Mouse (Mus musculus) large intestine, adult 2 months (tissue): ENCODE results near the gene Cpne8. TPM values are rescaled to one million over a fixed set of nuclear protein-coding genes. Genes with fewer than 3 reads are reported as not detected.
"Not testable (repeated sequence)": the region's sequence is repeated elsewhere in the genome, so short reads cannot be mapped to it uniquely, and the experiment has no call there.

ENCODE experiments used
- DNase-seq: peaks from one replicate; pipeline ENCODE4 v3.0.0-alpha.2; 2012; ENCODE audit warnings: low read depth, low spot score
- WGBS: fragments of 180-500 bp; shearing (Covaris S2); methylation state at CpG from one replicate; pipeline ENCODE4 v1.1.7; 2018; 5-methylcytosine and 5-hydroxymethylcytosine counted together
- polyA plus RNA-seq: library from polyadenylated mRNA; depleted of rRNA; stranded (reverse); fragments of >200 nt; gene quantifications from 2 replicates; pipeline ENCODE4 v1.2.3, GENCODE M21; 2012

Gene Cpne8
- polyA plus RNA-seq, 1 experiment, result 7.6 TPM

- WGBS, result 35% methylated on average over 4 of the region's 4 CpGs
- DNase-seq, result no peak
These were observed 59.5 kb downstream of the Cpne8 start for GRCm38 (mm10) chr15:90619736-90620135.

DNA sequence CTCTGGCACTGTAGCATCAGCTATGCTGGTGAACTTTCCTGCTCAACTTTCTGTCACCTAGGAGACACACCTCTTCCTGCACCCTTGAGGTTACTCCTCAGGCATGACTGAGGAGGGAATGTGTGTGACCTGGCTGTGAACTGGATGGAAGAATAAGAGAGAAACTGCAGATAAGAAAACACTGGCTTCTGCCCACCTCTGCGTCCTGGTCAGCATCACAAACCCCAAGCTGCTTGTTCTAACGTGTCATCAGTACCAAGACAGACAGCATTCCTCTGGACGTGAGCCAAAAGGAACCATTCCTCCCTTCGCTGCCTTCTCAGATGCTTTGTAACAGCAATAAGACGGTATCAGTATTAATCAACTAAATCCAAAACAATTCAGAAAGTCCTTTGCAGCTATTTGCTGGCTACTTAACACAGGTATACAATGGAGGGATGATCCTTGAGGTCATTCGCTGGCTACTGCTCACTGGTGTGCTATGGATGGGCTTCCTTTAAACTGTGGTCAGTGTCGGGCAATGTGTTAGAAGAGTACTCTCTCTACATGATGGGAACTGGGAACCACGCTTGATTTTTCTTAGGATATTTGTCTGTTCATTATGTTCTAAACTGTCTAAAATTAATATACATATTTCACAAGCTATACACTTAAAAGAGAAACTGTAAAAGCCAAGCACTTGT, 63.0 kb downstream of the Cpne8 start:
- 53% methylated on average over 8 of the region's 8 CpGs for WGBS
- no peak for DNase-seq

DNA sequence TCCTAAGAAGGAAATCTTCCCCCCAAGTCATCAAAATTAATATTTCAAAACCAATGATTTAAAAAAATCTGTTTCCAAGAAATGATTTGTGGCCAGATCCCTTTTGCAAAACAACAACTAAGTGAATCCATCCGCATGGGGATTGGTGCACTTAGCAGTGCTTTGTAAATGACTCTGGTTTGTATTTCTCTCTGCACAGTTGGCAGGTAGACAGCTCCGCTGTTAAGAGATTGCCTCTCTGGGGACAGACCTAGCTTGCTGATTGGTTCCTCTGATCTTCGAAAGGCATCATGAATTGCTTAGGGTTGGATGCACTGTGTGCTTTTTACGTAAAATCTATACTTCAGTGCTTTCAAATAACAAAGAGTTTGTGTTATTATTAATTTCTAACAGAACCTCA, 68.5 kb downstream of the Cpne8 start:
- WGBS, result 92% methylated on average over 4 of the region's 4 CpGs
- DNase-seq, result not testable (repeated sequence)

GRCm38 (mm10) chr15:90609836-90610415, 69.3 kb downstream of the Cpne8 start:
- 22% methylated on average over 4 of the region's 4 CpGs for WGBS
- DNase-seq, result no peak

DNA sequence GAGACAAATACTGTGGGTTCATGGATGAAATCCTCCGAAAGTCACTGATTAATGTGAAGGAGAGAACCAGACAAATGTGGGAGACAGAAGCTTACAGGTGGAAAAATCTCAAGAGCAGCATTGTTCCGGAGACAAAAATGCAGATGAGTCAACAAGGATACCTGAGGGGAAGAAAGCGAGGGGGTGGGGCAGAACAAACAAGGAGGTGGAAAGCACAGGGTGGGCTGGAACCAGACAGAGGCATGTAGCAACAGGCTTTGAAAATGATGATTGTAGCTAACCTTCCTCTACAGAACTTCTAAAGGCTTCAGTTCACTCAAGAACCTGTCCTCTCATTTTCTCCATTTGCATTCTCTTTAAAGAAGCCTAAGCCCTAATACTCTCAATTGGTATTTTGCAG, 70.9 kb downstream of the Cpne8 start:
- DNase-seq, result no peak
- 79% methylated on average over 3 of the region's 3 CpGs for WGBS

- DNase-seq, result no peak
- WGBS, result 83% methylated on average over 3 of the region's 3 CpGs
These were observed 72.1 kb downstream of the Cpne8 start for GRCm38 (mm10) chr15:90607181-90607580.

DNA sequence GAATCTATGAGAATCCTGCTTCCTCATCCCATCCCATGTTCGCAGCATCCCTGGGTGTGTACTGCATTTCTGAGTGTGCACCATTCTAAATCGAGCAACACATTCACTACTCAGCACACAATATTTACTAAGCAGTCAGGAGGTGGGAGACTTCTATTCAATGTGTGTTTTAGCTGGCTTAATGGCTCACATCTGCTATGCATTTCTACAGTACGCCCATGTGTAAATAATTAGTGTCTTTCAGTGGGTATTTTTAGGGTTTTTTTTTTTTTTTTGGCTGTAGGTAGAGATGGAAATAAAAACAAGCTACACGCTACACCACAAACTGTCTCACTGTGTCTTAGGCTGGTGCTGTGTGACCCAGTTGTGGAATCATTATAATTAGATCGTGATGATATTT, 75.6 kb downstream of the Cpne8 start:
- WGBS, result 83% methylated on average over 5 of the region's 5 CpGs
- no peak for DNase-seq

GRCm38 (mm10) chr15:90597715-90598497, 81.3 kb downstream of the Cpne8 start:
- no peak for DNase-seq
- WGBS, result 80% methylated on average over 6 of the region's 6 CpGs

DNA sequence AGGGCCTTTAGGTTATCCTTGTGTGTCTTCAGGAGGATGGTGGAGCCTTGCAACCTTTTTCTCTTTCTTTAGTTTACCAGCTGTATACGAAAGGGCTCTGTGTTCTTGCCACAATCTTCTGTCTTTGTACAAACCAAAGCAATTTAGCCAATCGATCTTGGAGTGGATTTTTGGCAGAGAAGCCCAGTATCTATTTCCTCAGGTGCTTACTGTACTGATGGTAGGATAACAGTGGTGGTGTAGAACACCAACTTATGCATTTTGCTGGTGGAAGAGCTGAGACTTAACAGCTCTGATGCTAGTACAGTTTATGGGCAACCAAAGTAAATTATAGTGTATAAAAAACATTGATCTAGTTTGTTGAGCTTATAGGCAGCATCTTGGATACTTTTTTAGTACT, 83.6 kb downstream of the Cpne8 start:
- 80% methylated on average over 2 of the region's 2 CpGs for WGBS
- no peak for DNase-seq

DNA sequence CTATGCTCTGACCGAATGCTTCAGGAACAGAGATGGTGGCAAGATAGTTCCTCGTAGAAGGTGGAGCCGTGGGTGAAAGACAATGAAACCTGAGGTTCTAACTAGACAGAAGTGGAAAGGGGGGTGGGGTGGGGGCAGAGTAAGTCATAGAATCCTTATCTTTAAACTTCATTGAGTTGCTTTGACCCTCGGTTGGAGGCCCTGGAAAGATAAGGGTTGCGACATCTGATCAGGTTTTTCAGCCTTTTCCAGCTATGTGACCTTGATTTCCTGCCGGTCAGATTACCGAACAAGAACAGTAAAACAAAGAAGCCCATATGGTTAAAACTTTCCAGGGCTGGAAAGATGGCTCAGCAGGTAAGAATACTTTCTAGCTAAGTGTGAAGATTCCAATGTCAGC, 89.6 kb downstream of the Cpne8 start:
- WGBS, result 26% methylated on average over 7 of the region's 7 CpGs
- DNase-seq, result no peak

DNA sequence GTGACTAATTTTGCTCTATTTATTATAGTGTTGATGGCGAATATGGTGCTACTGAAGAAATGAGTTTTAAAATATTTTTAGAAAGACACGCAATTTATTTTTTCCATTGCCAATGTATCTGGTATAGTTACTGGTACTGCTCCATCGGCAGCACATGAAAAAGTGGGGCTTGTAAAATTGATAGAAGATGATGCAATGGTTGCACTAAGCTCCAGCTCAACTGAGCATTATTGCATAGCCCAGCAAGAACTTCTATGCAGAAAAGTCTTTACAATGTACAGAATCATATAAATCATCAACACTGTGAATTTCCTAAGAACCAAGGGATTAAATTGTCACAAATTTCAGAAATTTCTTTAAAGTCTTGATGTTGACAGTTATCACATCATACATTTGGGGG, 101.8 kb downstream of the Cpne8 start:
- no peak for DNase-seq
- WGBS, result 90% methylated on average over 3 of the region's 3 CpGs

DNA sequence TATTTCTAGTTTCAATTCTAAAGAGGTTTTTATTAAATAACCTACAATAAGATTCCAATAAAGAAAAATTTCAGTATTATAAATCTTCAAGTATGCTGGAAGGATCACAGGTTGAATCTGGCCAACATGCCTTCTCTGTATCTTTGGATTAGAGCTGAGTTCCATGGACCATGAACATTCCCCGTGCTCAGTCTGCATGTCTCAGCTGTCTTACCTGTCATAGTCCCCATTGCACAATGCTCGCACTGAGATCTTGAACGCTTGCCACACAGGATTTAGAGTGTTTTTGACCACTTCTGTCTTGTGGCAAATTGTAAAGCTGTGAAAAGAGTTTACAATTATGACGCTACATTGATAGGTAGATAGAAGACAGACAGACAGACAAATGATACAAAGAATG, 110.0 kb downstream of the Cpne8 start:
- no peak for DNase-seq
- WGBS, result 93% methylated on average over 4 of the region's 4 CpGs

DNA sequence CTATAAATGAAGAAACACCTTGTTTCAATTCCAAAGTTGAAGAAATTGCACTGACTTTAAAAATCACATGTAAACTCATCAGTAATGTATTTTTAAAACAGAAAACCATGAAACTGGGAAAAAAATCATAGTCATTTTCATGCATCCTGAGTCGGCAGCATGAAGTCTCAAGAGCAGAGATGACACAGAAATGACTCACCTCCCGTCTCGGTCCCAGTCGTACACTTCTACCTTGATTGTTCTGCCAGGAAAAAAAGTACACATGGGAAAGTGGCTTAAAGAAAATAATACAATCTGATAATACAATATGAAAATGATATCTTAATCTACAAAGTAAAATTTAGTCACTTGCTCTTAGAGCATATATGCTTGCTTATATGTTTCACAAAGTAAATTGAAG, 111.2 kb downstream of the Cpne8 start:
- no peak for DNase-seq
- 70% methylated on average over 4 of the region's 4 CpGs for WGBS

GRCm38 (mm10) chr15:90563996-90564395, 115.2 kb downstream of the Cpne8 start:
- DNase-seq, result no peak

DNA sequence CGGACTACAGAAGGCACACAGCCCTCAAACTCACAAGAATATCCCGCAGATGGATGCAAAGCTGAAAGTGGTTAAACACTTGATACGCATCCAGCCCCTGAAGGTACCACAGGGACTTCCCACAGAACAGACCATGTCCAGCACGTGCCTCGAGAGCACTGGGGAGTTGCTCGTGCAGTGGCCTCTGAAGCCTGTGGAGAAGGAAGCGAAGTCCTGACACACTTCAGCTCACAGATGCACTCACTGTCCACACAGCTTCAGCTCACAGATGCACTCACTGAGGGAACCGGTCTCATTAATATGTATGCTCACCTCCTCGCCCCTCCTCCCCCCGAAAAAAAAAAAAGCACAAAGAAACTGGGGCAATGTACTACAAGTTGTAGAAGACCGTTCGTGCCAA, 117.6 kb downstream of the Cpne8 start:
- DNase-seq, result no peak
- 86% methylated on average over 12 of the region's 12 CpGs for WGBS

More at GRCm38 (mm10) chr15:90563996-90564395, 115.2 kb downstream of the Cpne8 start:
- WGBS, result 87% methylated on average over 3 of the region's 3 CpGs

- WGBS, result 95% methylated on average over 7 of the region's 7 CpGs
These were observed 130.6 kb downstream of the Cpne8 start for GRCm38 (mm10) chr15:90548589-90548988.

GRCm38 (mm10) chr15:90543447-90543846, 135.8 kb downstream of the Cpne8 start:
- WGBS, result 79% methylated on average over 5 of the region's 5 CpGs

More at GRCm38 (mm10) chr15:90548589-90548988, 130.6 kb downstream of the Cpne8 start:
- no peak for DNase-seq

DNA sequence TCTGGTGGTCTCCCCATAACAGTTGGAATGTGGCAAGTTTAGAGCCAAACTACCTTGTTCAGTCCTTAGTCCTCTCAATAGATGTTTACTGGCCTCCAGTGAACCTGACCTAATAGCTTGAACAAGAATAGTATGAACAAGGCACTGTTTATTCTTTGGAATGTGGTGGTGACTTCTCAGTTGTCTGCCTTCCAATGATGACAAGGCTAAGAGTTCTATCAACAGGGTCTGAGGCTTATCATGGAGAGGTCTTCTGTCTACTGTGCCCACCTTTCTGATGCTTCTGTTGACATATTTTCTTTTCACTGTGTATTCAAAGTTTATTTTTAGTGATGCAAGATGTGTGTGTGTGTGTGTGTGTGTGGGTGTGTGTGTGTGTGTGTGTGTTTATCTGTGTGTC, 137.1 kb downstream of the Cpne8 start:
- DNase-seq, result no peak

More at GRCm38 (mm10) chr15:90543447-90543846, 135.8 kb downstream of the Cpne8 start:
- DNase-seq, result no peak

DNA sequence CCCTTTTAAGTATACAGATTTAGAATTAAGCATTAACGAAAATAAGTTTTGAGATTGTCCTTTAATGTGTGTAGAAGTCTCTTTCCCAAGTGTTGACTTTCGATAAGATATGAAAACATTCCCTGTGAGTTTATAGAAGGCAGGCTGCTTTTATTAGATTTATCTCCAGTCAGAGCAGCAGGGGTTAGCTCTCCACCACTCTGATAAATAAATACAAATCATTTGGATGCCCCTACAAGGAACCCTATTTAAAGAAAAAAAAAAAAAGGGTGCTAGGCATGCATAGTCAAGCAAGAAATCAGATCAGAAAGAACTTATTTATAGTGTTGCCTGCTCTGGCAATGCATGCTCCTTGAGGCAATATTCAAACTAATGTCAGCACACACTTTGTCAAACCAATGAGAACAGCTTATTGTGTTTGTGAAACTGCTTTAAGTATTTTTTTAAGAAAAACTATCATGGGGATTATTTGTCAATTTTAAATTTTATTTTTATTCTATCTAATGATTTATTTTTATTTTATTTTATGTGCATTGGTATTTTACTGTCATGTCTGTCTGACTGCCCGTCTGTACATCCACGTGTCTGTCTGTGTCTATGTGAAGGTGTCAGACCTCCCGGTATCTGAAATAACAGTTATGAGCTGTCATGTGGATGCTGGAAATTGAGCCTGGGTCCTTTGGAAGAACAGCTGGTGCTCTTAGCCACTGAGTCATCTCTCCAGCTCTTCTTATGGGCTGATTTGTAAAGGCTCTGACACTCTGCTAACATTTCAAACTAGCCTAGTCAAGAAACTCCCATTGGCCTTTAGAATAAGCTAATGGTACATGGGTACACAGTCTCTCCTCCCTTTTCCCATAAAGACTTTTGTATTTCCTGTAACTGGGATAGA, 142.7 kb downstream of the Cpne8 start:
- WGBS, result 66% methylated on average over 5 of the region's 5 CpGs
- DNase-seq, result no peak

GRCm38 (mm10) chr15:90535730-90536129, 143.5 kb downstream of the Cpne8 start:
- WGBS, result 69% methylated on average over 7 of the region's 7 CpGs
- no peak for DNase-seq
